Mouse (Mus musculus): ENCODE measurements around the gene Hdac2. TPM values are rescaled to one million over a fixed set of nuclear protein-coding genes. Genes with fewer than 3 reads are reported as not detected.

The Hdac2 gene
- 177 and 197 TPM in 2 replicates for polyA plus RNA-seq (2015; fragmentation: Nextera tagmentation; extraction: Ambion mirVana)

- peak; percentile 88 for DNase-seq (ENCODE audit: low spot score)
Observed at GRCm38 (mm10) chr10:36974086-36974675, at the start of gene Hdac2. Hdac2 (plus strand) TSS chr10:36974544.

- no peak for DNase-seq (ENCODE audit: low spot score)
Observed at GRCm38 (mm10) chr10:36928212-36928611, 46.1 kb upstream of the Hdac2 start.

GRCm38 (mm10) chr10:36935863-36936262 is 38.5 kb upstream of the Hdac2 start:
- DNase-seq (ENCODE audit: low spot score), result no peak

- DNase-seq (ENCODE audit: low spot score), result no peak
Observed at GRCm38 (mm10) chr10:36936271-36936670, 38.1 kb upstream of the Hdac2 start.

- no peak for DNase-seq (ENCODE audit: low spot score)
Observed at GRCm38 (mm10) chr10:36951742-36952141, 22.6 kb upstream of the Hdac2 start.

- DNase-seq (ENCODE audit: low spot score), result no peak
Observed at GRCm38 (mm10) chr10:36952622-36953021, 21.7 kb upstream of the Hdac2 start.

- DNase-seq (ENCODE audit: low spot score), result no peak
Observed at GRCm38 (mm10) chr10:36959563-36960110, 14.7 kb upstream of the Hdac2 start.

GRCm38 (mm10) chr10:36964406-36964805 is 9.9 kb upstream of the Hdac2 start:
- no peak for DNase-seq (ENCODE audit: low spot score)

GRCm38 (mm10) chr10:36974676-36975520 is 554 bp downstream of the Hdac2 start:
- peak; percentile 71 for DNase-seq (ENCODE audit: low spot score)

GRCm38 (mm10) chr10:36981866-36982265 is 7.5 kb downstream of the Hdac2 start:
- DNase-seq (ENCODE audit: low spot score), result no peak

- DNase-seq (ENCODE audit: low spot score), result no peak
Observed at GRCm38 (mm10) chr10:36992149-36992548, 17.8 kb downstream of the Hdac2 start.

GRCm38 (mm10) chr10:37000839-37001238 is 26.5 kb downstream of the Hdac2 start:
- no peak for DNase-seq (ENCODE audit: low spot score)

GRCm38 (mm10) chr10:37014274-37015107 is 40.1 kb downstream of the Hdac2 start:
- peak; percentile 74 for DNase-seq (ENCODE audit: low spot score)

GRCm38 (mm10) chr10:37015729-37016128 is 41.4 kb downstream of the Hdac2 start:
- no peak for DNase-seq (ENCODE audit: low spot score)

GRCm38 (mm10) chr10:37016200-37016599 is 41.9 kb downstream of the Hdac2 start:
- DNase-seq (ENCODE audit: low spot score), result no peak

- no peak for DNase-seq (ENCODE audit: low spot score)
Observed at GRCm38 (mm10) chr10:37024301-37024700, 50.0 kb downstream of the Hdac2 start.

GRCm38 (mm10) chr10:37028651-37029050 is 54.3 kb downstream of the Hdac2 start:
- no peak for DNase-seq (ENCODE audit: low spot score)

- DNase-seq (ENCODE audit: low spot score), result no peak
Observed at GRCm38 (mm10) chr10:37035090-37035497, 60.8 kb downstream of the Hdac2 start.

GRCm38 (mm10) chr10:37047661-37048098 is 73.3 kb downstream of the Hdac2 start:
- DNase-seq (ENCODE audit: low spot score), result no peak

Measured in thymus, postnatal 0 days (tissue).